Mouse (Mus musculus): Measurements from ENCODE around the gene Cse1l. TPM values are rescaled to one million over a fixed set of nuclear protein-coding genes. Genes with fewer than 3 reads are reported as not detected.

Cse1l gene
- polyA plus RNA-seq, 1 experiment from 2014 or later: 165 TPM

GRCm38 (mm10) chr2:166910536-166910935 is 4.7 kb downstream of the Cse1l start:
- WGBS: 94% methylated on average over 8 of the region's 8 CpGs
- Histone ChIP-seq H3K9me3 (no peaks in the 10 kb centered on the region), H3K4me1 (replicated peaks) (peaks cover 12% of the 10 kb centered on the region), H3K27ac (no peak overlapping the region), H3K36me3 (peaks cover 37% of the 10 kb centered on the region), H3K27me3 (ENCODE audit: insufficient read depth, poor library complexity, severe bottlenecking) (no peaks in the 10 kb centered on the region), H3K4me3 (no peak overlapping the region)
- no peak for DNase-seq (ENCODE audit: low spot score)

DNA sequence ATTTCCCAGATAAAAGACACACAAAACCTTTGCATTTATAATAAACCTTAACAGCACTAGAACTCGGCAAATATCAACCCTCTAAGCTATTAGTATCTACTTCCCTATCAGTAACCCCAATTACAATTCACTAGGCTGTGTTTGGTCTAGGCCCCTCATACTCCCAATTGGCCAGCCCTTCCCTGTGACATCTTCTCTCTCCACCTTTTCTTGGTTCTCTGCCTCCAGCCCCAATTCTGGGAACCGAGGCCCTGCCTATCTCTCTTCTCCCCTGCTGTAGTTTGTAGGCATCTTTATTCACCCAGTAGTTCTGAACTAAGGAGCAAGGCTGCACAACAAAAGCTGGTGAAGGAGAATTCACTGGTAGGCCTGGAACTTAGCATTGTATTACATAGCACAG is 18.1 kb downstream of the Cse1l start:
- WGBS: 89% methylated on average over 2 of the region's 2 CpGs
- Histone ChIP-seq H3K36me3 (peaks cover 100% of the 10 kb centered on the region), H3K27ac (no peak overlapping the region)

DNA sequence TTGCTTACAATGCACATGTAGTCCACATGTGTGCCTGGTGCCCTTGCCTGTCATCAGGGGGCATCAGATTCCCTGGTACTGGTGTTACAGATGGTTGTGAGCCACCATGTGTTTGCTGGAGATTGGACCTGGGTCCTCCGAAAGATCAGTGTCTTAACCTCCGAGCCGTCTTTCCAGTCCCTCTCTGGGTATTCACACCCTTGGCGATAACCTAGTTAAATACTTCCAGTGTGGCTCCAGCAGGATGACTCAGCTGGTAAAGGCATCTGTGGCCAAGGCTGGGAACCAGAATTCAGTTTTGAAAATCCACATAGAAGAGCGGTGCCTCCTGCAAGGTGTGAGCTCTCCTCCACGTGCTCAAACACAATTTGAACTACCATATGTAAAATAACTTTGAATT is 28.1 kb downstream of the Cse1l start:
- H3K4me3 ChIP-seq: no peak overlapping the region
- H3K9me3 ChIP-seq: no peaks in the 10 kb centered on the region
- DNase-seq (ENCODE audit: low spot score): no peak
- H3K27me3 ChIP-seq (ENCODE audit: insufficient read depth, poor library complexity, severe bottlenecking): no peaks in the 10 kb centered on the region
- H3K4me1 ChIP-seq (replicated peaks): no peaks in the 10 kb centered on the region
- H3K27ac ChIP-seq: no peak overlapping the region
- peaks cover 98% of the 10 kb centered on the region for H3K36me3 ChIP-seq
- WGBS: 92% methylated on average over 6 of the region's 6 CpGs

More for the DNA sequence above, 18.1 kb downstream of the Cse1l start:
- Histone ChIP-seq H3K4me1 (replicated peaks) (no peaks in the 10 kb centered on the region), H3K27me3 (ENCODE audit: insufficient read depth, poor library complexity, severe bottlenecking) (no peaks in the 10 kb centered on the region), H3K4me3 (no peak overlapping the region), H3K9me3 (no peaks in the 10 kb centered on the region)
- no peak for DNase-seq (ENCODE audit: low spot score)

DNA sequence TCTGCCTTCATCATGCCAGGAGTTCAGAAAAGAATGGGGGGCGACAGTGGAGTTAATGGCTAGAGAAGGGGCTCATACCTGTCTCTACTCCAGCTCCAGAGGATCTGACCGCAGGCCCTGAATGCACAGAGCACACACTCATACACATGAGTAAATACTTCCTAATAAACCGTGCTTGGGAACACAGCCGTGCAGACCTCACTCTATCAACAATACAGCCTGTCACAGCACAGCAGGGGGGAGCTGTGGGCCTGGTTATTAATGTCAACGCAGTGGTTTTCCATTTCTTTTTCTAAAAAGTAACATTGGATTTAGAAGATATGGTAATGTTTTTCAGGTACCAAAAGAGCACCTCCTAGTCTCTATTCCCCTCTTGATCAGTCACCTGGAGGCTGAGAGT is 28.6 kb downstream of the Cse1l start:
- Histone ChIP-seq H3K4me3 (no peak overlapping the region), H3K27ac (no peak overlapping the region), H3K4me1 (replicated peaks) (no peaks in the 10 kb centered on the region), H3K36me3 (peaks cover 98% of the 10 kb centered on the region), H3K9me3 (no peaks in the 10 kb centered on the region), H3K27me3 (ENCODE audit: insufficient read depth, poor library complexity, severe bottlenecking) (no peaks in the 10 kb centered on the region)
- no peak for DNase-seq (ENCODE audit: low spot score)
- WGBS: 79% methylated on average over 5 of the region's 5 CpGs

DNA sequence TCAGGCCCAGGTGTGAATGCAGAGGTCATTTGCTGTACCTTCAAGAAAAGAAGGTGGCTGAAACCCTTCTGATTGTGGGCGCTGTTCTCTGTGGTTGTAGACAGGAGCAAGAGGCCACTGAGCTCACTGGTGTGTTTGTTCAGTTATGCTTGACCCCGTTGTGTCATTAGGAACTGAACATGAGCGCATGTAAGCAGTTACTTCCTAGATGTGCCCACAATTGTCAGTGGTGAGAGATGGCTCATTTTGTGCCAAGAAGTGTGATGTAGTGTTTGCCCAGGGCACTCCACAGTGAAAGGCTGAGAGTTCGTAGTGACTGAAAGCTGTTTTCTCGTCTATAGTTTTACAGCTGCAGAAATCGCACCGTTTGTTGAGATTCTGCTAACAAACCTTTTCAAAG is 29.7 kb downstream of the Cse1l start:
- no peaks in the 10 kb centered on the region for H3K4me1 ChIP-seq (replicated peaks)
- WGBS: 93% methylated on average over 7 of the region's 7 CpGs
- H3K27ac ChIP-seq: no peak overlapping the region
- H3K4me3 ChIP-seq: no peak overlapping the region
- H3K9me3 ChIP-seq: no peaks in the 10 kb centered on the region
- no peak for DNase-seq (ENCODE audit: low spot score)
- H3K27me3 ChIP-seq (ENCODE audit: insufficient read depth, poor library complexity, severe bottlenecking): no peaks in the 10 kb centered on the region
- peaks cover 98% of the 10 kb centered on the region for H3K36me3 ChIP-seq

GRCm38 (mm10) chr2:166936166-166936565 is 30.3 kb downstream of the Cse1l start:
- H3K27ac ChIP-seq: no peak overlapping the region
- no peak for DNase-seq (ENCODE audit: low spot score)
- no peaks in the 10 kb centered on the region for H3K4me1 ChIP-seq (replicated peaks)
- 95% methylated on average over 2 of the region's 2 CpGs for WGBS
- H3K4me3 ChIP-seq: no peak overlapping the region
- H3K27me3 ChIP-seq (ENCODE audit: insufficient read depth, poor library complexity, severe bottlenecking): no peaks in the 10 kb centered on the region
- H3K9me3 ChIP-seq: no peaks in the 10 kb centered on the region
- H3K36me3 ChIP-seq: peaks cover 98% of the 10 kb centered on the region

GRCm38 (mm10) chr2:166943146-166943545 is 37.3 kb downstream of the Cse1l start:
- Histone ChIP-seq H3K4me3 (no peak overlapping the region), H3K9me3 (no peaks in the 10 kb centered on the region), H3K27me3 (ENCODE audit: insufficient read depth, poor library complexity, severe bottlenecking) (no peaks in the 10 kb centered on the region), H3K4me1 (replicated peaks) (no peaks in the 10 kb centered on the region), H3K36me3 (peaks cover 100% of the 10 kb centered on the region), H3K27ac (no peak overlapping the region)
- no peak for DNase-seq (ENCODE audit: low spot score)
- 92% methylated on average over 2 of the region's 2 CpGs for WGBS

- Histone ChIP-seq H3K4me1 (replicated peaks) (no peaks in the 10 kb centered on the region), H3K4me3 (no peak overlapping the region), H3K9me3 (no peaks in the 10 kb centered on the region), H3K27me3 (ENCODE audit: insufficient read depth, poor library complexity, severe bottlenecking) (no peaks in the 10 kb centered on the region), H3K27ac (no peak overlapping the region), H3K36me3 (peaks cover 100% of the 10 kb centered on the region)
- 91% methylated on average over 1 of the region's 1 CpGs for WGBS
- DNase-seq (ENCODE audit: low spot score): no peak
Observed at GRCm38 (mm10) chr2:166944346-166944745, 38.5 kb downstream of the Cse1l start.

DNA sequence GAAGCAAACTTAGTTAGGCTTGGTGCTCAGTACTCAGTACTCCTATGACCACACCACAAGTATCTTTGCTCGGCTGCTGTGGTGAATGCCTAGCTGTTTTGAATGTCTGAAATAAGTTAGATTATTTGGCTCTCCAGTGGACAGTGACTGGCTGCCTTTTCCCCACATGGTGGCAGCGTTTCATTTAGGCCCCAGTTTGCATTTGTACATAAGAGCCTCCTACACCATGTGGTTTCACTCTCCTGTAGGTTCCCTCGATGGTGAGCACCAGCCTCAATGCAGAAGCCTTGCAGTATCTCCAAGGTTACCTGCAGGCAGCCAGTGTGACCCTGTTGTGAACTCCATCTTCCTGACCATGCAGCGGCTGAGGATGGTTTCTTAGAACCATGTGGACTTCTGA is 39.6 kb downstream of the Cse1l start:
- Histone ChIP-seq H3K36me3 (peaks cover 100% of the 10 kb centered on the region), H3K27me3 (ENCODE audit: insufficient read depth, poor library complexity, severe bottlenecking) (no peaks in the 10 kb centered on the region), H3K4me1 (replicated peaks) (no peaks in the 10 kb centered on the region), H3K9me3 (no peaks in the 10 kb centered on the region), H3K27ac (no peak overlapping the region), H3K4me3 (no peak overlapping the region)
- WGBS: 70% methylated on average over 4 of the region's 4 CpGs
- peak; percentile 19 for DNase-seq (ENCODE audit: low spot score)

GRCm38 (mm10) chr2:166948246-166948645 is 42.4 kb downstream of the Cse1l start:
- DNase-seq (ENCODE audit: low spot score): no peak
- no peaks in the 10 kb centered on the region for H3K9me3 ChIP-seq
- no peak overlapping the region for H3K27ac ChIP-seq
- no peak overlapping the region for H3K4me3 ChIP-seq
- peaks cover 100% of the 10 kb centered on the region for H3K36me3 ChIP-seq
- WGBS: 83% methylated on average over 1 of the region's 1 CpGs
- H3K4me1 ChIP-seq (replicated peaks): no peaks in the 10 kb centered on the region
- H3K27me3 ChIP-seq (ENCODE audit: insufficient read depth, poor library complexity, severe bottlenecking): no peaks in the 10 kb centered on the region

GRCm38 (mm10) chr2:166948936-166949335 is 43.1 kb downstream of the Cse1l start:
- Histone ChIP-seq H3K27me3 (ENCODE audit: insufficient read depth, poor library complexity, severe bottlenecking) (no peaks in the 10 kb centered on the region), H3K27ac (no peak overlapping the region), H3K4me3 (no peak overlapping the region), H3K36me3 (peaks cover 100% of the 10 kb centered on the region), H3K9me3 (no peaks in the 10 kb centered on the region), H3K4me1 (replicated peaks) (no peaks in the 10 kb centered on the region)
- no peak for DNase-seq (ENCODE audit: low spot score)
- WGBS: 95% methylated on average over 10 of the region's 10 CpGs

DNA sequence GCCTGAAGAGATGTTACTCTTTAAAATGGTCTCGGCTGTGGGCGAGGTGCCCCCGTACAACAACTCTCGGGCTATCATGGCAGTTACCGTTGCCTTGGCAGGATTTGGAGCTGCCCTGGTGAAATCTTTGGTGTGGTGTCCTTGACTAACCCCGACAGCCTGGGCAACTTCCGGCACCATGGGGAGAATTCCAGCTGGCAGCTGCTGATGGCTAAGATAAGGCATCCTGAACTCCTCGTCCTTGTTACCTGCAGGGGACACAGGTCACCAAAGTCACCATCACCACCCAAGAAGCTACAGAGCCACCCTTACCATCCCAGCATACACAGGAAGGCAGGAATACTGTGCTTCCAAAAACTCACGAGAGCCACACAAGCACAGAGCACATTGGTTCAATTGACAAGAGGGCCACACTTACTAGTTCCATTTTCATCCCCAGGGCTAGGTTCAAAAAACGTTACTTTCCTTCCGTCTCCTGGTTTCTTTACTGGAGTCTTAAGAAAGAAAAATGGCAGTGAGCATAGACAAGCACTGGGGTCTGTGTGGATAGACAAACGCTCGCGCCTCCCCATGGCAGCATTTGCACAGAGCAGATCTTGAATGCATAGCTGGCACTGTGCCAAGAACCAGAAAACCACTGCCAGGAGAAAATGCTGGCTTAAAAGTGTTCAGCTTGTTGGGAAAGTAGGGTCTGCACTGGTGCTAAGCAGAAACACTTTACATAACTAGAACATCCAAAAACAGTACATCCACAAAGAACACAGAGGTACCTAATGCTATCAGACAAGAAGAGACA is 45.2 kb downstream of the Cse1l start:
- Histone ChIP-seq H3K27ac (no peak overlapping the region), H3K27me3 (ENCODE audit: insufficient read depth, poor library complexity, severe bottlenecking) (no peaks in the 10 kb centered on the region), H3K4me1 (replicated peaks) (no peaks in the 10 kb centered on the region), H3K36me3 (peaks cover 100% of the 10 kb centered on the region), H3K4me3 (no peak overlapping the region), H3K9me3 (no peaks in the 10 kb centered on the region)
- 92% methylated on average over 14 of the region's 14 CpGs for WGBS
- no peak for DNase-seq (ENCODE audit: low spot score)

- no peaks in the 10 kb centered on the region for H3K27me3 ChIP-seq (ENCODE audit: insufficient read depth, poor library complexity, severe bottlenecking)
- WGBS: 86% methylated on average over 6 of the region's 6 CpGs
- peaks cover 100% of the 10 kb centered on the region for H3K36me3 ChIP-seq
- H3K4me1 ChIP-seq (replicated peaks): no peaks in the 10 kb centered on the region
- no peak overlapping the region for H3K27ac ChIP-seq
- H3K4me3 ChIP-seq: no peak overlapping the region
- no peak for DNase-seq (ENCODE audit: low spot score)
- no peaks in the 10 kb centered on the region for H3K9me3 ChIP-seq
Observed at GRCm38 (mm10) chr2:166952151-166952550, 46.3 kb downstream of the Cse1l start.

DNA sequence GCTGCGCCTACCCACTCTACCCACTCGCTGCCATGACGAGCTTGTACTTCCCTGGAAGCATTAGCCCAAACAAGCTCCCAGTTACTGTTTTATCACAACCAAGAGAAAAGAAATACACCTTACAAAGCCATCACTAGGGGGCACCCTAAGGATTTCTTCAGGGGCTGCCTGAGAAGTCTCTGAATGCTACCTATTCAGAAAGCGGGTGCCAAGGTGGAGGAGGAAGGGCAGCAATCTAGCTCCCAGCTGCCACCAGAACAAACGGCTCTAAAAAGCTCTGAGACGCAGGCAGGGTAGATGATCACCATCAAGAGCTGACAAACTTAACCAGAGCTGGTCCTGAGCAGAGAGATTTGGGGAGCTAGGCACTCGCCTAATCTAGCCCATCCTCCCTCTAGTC is 51.0 kb downstream of the Cse1l start:
- Histone ChIP-seq H3K9me3 (no peaks in the 10 kb centered on the region), H3K4me1 (replicated peaks) (no peaks in the 10 kb centered on the region), H3K36me3 (peaks cover 96% of the 10 kb centered on the region), H3K27me3 (ENCODE audit: insufficient read depth, poor library complexity, severe bottlenecking) (no peaks in the 10 kb centered on the region), H3K4me3 (no peak overlapping the region), H3K27ac (no peak overlapping the region)
- DNase-seq (ENCODE audit: low spot score): no peak
- 66% methylated on average over 7 of the region's 7 CpGs for WGBS
